Mouse (Mus musculus) Muller cell, postnatal 12 days (primary cell): ENCODE measurements at regions not wholly inside any gene's neighbourhood (a gene's known extent, or its start where the extent isn't known, plus 50 kb on each side); places are given as distances from the start of the nearest gene placed in this dataset.

Experiments
- DNase-seq: peaks from one replicate; pipeline ENCODE4 v3.0.0-alpha.2; 2015; ENCODE audit errors: inconsistent ontology term

DNA sequence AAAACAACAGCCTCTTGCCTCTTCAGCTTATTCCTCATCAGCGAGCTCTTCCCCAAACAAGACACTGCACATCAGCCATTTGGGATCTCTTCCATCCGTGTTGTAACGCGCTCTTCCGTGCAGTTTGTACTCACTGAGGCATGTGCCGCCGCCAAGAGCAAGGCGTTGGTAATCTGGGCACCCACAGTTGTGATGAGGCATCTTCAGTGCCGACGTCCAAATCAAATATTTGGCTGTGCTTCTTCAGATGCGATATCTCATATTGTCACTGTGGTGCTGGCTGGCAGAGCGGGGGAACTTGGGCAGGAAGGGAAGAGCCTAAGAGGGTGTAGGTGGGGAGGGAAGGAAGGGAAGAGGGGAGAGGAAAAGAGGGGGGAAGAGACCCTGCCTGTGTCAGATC, 439.2 kb downstream of the Tmem182 start:
- no peak for DNase-seq

DNA sequence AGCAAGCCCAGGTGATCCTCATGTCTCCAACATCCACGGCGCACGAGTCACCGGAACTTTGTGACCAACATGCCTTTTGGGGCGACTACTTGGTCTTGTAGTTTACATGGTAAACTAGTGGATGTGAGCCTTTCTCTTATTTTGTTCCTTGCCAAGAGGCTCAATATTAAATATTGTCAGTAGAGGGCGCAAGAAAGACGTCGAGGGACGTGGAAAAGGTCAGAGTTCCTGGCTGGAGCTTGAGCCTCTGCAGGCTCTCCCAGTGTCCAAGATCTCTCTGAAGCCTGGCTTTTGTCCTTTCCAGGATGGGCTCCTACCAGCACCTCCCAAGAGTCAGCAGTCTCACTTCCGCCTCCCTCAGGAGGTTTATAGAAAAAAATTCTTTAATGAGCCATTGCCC, 458.8 kb downstream of the Tmem182 start:
- peak; percentile 20 for DNase-seq

DNA sequence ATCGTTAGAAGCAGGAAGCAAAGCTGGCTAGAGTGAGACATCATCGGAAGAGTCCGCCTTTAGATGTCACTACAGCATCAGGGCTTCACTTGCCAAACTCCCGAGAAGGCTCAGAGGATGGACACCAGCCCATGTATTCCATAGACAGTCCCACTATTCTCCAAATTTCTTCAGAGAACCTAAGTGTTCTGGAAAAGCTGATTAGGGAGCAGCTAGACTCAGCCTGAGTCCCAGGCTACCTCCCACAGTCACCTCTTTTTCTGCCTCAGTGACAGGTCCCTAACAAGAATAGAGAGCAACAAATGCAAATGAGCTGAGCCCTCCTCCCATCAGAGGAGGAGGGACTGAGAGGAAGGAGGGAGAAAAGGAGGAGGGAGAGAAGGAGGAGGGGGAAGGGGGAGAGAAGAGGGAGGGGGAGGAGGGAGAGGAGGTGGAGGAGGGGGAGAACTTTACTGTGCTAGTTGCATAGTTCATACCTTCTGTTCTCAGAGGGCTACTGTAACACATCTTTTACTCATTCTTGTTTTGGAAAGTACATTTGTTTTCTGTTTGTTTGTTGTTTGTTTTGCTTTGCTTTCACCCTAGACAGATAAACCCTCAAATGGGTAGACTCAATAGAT, 465.8 kb downstream of the Tmem182 start:
- peak; percentile 31 for DNase-seq

DNA sequence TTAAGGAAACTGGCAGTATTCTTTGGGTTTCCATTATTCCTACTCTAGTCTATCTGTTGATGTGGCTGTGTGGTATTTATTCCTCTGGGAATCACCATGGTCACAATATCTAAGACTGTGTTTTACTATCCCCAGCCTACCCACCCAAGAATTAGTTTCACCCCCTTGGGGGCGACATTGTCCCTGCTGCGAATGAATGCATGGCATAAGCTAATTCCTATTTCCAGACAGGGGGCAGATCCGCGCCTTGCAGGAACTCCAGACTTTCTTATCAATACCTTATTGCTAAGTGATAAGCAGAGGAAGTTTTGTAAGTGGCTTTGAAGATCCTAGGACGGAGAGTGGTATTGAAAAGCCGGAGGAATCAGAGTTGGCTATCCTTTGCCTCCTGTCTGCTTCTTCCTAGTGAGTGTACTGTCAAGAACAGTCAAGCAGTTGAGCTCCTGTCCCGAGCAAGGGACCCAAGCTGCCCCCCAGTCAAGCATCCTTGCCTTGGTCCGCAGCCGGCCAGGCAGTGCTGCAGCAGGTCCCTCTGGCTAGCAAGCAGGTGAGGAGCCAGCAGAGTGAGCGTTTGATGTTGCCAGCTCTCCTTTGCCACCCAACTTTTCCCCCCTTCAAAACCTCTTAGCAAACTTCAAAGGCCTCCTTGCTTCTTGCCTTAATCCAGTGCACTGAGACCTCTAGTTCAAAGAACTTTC, 469.3 kb downstream of the Tmem182 start:
- DNase-seq, result peak; percentile 33

DNA sequence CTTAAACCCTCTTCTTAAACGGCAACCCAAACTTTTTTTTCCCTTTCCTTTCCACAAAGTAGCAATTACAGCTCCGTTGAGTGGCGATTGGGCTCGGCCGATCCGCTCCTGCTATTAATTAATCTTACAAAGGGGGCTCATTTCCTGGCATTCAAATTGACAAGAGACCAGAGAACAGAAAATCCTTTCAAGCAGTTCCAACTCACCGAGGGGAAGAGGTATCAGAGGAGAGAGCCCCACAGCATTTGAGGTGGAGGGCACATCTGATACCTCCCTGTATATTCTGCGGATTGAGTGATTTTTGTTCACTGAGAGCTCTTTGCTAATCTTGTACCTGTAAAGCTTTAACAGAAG, 469.8 kb downstream of the Tmem182 start:
- DNase-seq, result peak; percentile 14

DNA sequence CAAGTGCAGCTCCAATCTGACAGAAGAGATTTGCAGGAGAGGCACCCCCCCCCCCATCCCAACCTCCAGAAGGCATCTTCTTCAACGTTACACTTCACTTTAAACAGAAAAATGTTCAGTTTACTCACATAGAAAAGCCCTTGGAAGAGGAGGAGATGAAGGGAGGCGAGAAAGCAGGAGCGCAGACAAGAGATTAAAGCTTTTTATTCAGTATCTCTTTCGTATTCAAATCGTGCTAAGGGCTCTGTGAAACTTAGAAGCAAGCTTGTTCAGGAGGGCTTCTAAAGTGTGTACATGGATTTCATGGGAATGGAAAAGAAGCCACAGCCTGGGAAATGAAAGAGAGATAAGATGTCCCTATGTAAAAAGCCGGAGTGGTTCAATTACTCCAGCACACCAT, 470.2 kb downstream of the Tmem182 start:
- DNase-seq, result no peak

DNA sequence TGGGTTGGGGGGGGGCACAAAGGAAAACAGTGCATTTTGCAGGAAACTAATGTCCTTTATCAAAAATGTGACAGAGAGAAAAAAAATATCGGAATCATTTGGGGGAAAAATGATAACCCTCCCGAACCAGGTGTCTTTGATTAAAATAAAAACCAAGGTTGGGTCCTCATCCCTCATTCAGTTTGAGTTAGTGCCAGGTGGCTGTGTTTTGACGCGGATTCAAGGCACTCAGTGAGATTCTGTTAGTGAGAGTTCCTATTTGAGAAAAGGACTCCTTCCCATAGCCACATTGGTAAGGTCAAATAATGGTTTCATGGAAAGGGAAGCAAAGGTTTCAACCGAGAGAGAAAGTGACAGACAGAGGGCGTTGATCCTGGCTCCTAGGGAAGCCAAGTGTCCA, 470.9 kb downstream of the Tmem182 start:
- no peak for DNase-seq

DNA sequence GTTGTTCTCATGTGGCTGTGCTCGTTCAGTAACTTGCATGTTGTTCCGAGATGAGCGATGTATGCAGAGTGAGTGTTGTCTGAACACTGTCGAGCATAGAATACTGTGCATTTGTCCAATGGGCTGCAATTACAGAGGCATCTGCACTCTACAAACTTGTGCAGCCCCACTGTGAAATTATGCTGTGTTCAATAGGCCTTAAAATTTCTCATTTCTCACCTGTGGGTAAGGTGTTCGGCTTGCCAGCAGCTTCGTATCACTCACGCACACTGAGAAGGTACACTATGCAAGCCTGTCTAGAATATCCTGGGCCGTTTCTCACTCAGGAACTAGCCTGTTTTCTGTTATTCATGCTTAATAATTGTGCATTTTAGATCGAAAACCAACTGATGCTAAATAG, 479.8 kb downstream of the Tmem182 start:
- DNase-seq, result no peak

DNA sequence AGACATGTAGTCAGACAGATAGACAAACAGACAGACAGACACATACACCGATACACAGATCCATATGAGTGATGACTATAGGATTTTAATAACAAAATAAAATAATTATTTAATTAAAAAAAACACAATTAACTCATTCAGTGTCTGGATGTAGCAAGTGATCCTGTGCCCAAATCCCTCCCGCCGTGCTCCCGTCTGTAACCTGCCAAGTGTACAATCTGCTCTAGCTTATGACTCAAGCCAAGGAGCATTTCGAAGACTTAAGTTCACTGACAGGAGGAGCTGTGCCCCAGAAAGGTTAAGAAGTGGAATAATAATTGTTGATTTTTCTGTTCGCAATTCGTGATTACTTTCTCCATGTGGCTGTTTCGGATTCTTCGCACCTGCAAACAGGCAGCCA, 480.8 kb downstream of the Tmem182 start:
- no peak for DNase-seq

DNA sequence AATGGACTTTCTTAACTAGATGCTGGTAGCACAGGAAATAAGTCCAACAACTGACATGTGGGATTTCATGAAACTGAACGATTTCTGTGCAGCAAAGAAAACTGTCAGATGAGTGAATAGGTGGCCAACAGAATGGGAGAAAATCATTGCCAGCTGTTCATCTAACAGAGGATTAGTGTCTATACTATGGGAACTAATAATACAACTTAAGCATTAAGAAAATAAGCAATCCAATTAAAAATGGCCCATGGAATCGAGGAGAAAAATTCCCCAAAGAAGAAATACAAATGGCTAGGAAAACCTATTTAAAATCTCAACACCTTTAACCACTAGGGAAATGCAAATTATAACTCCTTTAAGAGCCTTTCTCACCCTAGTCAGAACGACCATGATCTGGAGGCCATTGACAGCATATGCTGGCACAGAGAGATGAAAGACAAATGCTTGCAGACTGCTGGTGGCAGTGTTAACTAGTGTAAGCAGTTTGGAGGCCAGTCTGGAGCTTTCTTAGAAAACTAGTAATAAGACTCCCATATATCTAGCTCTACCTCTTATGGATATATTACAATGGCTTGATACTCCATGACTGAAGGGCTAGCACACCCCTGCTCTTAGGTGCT, 521.6 kb downstream of the Tmem182 start:
- DNase-seq, result no peak

DNA sequence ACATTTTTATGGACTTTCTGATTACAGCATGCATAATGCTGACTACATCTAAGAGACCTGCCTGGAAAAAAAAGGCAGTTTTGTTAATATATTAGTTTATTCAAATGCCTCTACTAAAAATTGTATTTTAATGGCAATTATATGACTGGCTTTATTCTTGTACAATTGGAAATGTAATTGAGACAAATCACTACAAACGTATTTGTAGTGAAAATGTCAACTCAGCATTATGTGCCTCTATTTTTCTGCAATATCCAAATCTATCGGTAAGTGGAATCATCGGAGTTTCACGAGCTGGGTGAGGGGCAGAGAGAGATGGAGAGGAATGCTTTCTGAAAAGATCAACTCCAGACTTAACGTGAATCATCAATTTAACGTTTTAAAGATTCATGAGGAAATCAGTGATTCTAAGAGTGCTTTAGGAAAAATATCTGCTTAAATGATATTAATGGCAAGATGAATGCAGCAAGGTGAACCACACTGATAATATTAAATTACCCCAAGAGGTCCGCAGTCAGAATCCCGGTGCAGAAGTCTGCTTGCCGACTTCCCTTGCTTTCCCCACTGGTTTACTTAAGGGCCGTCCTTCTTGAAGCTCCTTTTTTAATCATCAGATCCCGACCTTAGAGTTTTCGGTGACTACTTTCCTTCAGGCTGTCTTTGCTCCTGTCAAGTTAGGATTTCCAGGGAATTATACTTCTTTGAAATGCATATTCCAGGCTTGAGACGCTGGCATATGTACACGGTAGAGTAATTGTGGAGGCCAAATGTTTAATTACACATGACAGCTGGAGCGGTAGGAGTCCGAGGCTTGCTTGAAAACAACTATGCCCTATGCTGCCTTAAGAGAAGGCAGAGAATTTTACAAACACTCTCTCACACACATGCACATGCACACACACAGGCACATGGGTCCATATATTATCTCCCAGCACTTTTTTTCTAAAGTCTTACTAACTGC, 544.7 kb downstream of the Tmem182 start:
- DNase-seq, result no peak

DNA sequence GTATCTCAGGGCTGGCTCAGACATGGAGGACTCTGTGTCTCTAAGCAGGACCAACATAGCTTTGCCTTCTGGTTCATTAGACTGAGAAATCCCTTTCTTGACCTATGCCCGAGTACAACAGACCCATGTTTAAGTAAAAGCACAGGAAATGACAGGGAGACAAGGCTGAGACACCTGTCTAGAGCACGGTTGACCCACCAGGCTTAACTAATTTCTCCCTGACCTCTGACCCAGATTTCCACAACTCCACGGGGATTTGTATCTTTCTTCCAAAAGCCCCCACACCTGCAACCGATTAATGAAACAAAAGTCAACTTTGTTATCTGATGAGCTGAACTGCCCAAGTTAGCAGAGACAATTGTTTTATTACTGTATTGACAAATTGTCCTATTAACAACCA, 553.7 kb downstream of the Tmem182 start:
- no peak for DNase-seq

DNA sequence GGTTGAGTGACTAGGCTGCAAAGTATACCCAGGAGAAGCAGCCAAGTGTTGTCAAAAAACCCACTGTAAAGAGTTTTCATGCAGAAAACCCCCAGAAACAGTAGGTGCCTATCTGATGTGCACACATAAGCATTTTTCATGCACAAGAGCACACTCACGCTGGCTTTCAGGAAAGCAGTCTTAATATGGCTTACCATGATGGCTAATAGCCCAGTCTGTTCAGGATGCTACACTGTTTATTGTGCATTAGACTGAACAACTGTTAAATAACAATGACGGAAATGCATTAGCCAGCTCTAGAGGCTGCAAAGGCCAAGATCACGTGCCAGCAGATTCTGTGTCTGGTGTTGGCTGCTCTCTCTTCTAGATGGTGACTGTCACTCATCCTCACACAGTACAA, 556.1 kb downstream of the Tmem182 start:
- DNase-seq, result peak; percentile 26

DNA sequence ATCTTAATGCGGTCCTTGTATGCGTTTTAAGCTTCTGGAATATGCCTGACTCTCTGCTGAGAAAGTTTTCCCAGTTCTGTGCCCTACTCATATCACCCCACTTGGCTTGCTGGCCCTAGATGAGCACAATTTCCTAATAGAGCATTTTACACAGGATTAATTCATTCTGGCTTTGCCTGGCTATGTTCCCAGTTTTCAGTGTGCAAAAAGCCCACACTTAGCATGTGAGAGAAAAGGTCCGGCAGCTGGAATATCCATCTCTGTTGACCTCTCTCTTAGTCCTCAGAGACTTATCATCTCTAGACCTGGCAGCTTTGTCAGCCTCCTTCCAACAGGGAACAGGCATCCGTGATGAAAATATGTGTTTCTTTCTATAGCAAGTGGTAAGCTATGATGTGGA, 574.6 kb downstream of the Tmem182 start:
- DNase-seq, result peak; percentile 36

DNA sequence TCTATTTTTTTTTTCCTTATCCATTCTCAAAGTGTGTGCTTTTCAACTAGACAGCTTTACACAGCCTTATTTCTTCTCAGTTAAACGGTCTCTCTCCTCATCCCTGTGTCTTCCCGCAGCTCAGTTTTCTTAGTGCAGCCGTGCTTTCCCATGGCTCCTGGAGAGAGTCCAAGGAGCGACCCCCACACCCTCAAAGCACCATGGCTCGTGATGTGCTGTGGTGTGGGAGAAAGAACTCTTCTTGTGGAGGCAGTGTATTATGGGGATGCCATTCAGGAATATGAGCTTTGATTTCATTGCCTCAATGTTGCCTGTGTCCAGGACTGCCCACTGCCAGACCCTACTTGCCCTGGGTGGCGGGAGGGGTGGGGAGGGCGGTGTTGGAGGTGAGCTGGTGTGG, 576.1 kb downstream of the Tmem182 start:
- no peak for DNase-seq

DNA sequence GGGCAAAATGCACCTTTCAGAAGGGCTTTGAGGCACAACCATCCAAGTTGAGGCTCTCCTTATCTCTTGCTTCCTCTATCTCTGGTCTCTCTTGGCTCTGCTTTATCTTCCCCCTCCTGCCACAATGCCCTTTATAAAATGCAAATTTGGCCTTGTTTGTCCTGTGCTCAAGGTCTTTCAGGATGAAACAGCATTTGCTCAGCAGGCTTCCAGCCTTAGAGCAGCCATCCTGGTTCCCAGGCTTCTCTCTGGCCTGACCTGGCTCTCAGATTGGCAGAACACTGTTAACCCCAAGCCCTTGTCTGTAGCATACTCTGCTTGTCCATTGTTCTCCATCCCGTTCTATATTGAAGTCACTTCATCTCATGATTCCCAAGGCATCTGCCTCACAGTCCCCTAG, 579.3 kb downstream of the Tmem182 start:
- no peak for DNase-seq

DNA sequence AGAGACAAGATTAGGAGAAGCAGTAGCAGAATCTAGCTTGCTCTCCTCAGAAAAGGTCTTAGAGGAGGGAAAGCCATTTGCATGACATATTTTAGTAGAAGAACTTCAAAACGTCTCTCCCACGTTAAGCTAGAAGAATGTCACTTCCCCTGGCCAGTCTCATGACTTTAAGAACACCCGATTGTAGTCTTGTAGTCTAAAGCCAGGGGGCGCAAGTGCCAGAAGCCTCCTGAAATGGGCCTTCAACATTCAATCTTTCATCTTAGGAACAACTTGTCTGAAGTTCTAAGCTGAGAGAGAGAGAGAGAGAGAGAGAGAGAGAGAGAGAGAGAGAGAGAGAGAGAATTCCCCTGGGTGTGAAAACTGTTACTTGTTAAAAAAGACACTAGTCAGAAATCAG, 581.0 kb downstream of the Tmem182 start:
- no peak for DNase-seq

DNA sequence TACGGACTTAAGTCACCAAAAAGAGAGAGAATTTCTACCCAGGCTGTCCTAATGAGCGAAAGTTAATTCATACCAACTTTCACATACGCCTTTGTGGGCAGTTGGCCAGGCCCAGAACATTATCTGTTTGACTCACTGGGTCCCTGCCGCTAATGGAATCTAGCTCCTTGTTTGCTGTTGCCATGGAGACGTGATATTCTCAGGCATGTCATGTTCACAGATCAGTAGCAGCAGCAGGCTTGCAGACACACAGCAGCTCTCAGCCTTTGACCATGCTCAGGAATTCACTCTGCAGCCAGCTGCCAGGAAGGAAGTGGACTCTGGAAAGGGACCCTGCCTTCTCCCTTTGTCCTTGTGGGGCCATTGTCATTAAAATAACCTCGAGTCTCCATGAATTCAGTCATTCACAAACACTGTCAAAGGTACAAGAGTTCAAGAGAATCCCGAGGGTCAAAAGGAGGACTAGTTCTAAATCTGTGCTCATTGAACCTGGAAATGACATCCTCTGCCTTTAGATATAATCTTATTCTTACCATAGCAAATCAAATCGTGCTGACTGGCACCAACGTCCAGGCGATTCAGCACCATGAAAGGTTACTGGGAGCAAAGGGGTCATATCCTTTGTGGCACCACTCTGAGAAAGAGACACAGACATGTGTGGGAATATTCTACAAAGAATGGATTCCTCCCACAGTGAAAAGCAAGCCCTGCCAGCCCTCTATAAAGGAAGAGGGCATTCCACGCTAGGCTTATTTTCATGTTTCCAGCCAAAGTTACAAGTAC, 584.9 kb downstream of the Tmem182 start:
- peak; percentile 96 for DNase-seq

DNA sequence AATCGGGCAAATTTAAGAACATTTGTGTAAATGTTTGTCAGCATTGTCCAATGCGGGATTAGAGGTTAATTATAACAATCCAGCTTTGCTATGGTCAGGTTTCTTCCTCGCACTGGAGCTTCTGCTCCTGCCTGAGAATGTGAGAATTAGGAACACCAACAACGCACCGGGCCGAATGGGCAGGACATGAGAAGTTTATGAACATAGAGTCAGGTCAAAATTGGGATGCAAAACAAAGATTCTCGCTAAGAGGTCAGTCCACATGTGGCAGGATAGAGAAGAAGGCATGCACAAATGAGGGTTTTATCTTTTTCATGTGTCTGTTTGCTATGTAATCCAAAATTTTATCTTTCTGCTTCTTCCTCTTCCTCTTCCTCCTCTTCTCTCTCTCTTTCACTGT, 585.7 kb downstream of the Tmem182 start:
- DNase-seq, result no peak

DNA sequence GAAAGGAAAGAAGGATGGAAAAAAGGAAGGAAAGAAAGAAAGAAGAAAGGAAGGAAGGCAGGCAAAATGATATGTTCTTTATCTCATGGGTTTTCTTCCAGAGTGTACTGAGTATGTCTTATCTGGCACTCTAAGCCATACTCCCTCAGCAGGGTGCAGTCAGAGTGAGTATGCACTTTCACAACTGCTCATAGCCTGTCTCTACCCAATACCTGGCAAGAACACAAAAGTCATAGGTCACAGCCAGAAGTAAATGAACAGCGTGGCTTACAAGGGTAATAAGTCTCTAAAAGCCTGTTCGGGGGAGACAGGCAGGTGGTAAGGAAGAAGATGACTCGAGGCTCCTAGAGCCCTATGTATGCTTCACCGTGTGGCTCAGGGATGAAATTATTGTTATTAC, 587.9 kb downstream of the Tmem182 start:
- DNase-seq, result no peak

DNA sequence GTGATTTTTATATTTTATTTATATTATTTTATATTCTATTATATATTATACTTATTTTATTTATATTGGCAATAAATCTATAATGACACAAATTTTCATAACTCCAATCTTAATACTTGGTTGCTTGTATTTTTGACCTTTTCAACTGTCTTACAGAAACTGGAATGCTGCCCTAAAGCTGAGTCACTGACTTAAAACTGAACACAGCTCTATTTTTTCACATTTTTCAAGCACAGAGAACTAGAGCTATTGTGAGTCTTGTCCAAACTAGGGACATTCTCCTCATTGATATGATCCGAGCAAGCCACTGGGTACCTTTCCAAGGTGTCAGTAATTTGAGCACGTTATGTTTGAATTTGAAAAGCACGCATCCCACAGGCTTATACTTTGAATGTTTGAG, 589.7 kb downstream of the Tmem182 start:
- DNase-seq, result peak; percentile 8

DNA sequence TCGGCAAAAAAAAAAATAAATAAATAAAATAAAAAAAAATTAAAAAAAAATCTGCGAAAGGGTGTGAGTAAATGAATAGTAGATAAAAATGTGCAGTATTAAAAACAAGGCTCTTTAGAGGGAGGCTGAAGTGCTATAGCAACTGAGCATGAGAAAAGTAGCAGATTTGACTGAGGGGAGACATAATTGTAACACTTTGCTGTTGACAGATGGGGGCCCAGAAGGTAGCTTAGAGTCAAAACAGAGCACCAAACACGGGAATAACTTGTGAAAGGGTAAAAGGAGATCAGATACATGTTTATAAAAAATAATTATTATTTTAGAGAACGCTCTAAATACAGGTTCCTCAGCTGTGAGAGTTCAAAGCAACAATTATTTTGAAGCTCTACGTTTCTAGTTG, 605.1 kb downstream of the Tmem182 start:
- no peak for DNase-seq
